Mouse (Mus musculus) thymus, adult 18-20 months (tissue): Measurements from ENCODE around the gene Pcca.

Source experiments
- DNase-seq, 2 experiments: peaks; one replicate each; pipeline ENCODE4 v3.0.0; 2022; ENCODE audit warnings: mixed read lengths in 2 of 2

Pcca gene

DNA sequence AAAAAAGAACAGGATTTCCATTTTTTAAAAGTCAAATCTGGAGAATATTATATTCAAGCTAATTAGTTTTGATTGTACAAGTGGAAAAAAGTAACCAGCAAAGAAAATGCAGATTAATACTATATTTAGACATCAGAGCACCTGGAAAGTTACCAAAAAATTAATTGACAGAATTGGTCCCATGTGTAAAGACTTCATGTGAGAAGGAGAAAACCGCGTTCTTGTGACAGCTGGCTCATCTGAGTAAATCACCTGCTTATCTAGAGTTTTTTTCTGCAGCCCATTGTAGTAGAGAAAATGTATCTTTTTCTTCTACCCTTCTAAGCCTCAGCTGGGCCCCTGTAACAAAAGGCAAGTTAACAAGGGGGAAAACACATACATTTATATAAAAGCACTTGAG lies 219.2 kb downstream of the Pcca start:
- no peak for DNase-seq

DNA sequence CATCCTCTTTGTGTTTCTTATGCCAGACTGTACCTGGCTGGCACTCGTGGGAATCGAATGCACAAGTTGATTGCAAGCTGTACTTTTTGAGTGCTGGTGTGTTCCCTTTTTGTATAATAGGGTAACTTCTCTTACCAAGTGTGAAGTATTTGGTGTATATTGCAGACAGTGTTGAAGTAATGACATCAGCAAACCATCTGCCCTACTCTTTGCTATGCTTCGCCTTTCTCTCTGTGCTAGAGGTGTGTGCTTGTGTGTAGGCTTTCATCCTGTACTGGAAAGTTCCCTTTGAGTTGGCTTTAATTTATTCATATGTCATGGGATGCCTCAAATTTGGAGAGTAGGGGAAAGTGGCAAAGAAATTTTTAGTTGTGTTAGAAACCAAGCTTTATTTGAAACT lies 220.2 kb downstream of the Pcca start:
- no peak for DNase-seq

DNA sequence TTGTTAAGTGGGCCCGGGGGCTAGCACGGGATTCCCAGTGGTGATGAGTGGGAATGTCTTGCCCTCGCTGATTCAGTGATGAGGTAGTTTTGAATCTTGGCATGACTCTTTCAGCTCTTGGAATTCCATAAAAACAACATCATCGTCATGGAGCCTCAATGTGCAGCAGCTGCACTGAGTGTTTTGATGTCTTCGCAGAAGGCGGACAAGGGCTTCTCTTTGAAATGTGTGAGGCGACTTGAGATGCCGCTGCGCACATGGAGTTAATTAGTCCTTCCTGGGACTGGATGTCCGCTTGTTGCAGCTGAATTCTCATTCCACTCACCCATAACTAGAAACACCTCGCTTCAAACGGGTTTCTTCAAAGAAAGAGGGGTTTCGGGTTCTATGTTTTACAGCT lies 221.4 kb downstream of the Pcca start:
- DNase-seq, result no peak

DNA sequence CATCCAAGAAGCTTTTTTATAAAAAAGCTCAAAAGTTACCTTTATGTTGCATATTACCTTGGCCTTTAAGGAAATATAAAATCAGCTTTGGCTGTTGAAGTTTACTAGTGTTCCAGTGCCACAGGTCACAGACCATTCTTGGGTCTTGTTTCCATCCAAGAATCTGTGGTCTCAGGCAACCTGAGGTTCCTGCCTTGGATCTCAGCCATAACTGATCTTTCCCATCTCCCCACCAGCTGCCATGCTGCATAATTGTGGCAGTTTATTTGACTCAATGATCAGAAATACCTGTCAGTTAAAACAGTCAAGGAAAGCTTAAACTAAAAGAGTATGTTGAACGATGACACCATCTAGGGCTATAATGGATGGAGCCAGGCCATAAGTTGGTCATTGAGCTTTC lies 222.5 kb downstream of the Pcca start:
- no peak for DNase-seq

DNA sequence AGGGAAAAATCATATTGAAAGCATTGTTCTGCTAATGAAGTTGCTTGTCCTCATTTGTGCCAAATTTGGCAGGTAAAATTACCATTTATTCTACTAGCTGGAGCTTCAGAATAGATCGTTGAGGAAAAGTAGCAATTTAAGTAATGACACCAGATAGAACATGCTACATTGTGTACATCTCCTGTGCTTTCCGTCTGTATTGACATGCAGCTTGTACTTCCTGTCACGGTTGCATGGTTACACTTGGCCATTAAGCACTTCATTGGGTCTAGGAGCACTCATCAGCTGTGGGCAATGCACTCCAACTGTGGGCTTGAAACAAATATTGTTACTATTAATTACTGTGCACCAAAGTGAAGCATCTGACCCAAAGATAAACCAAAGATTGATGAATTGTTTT lies 225.8 kb downstream of the Pcca start:
- no peak for DNase-seq

DNA sequence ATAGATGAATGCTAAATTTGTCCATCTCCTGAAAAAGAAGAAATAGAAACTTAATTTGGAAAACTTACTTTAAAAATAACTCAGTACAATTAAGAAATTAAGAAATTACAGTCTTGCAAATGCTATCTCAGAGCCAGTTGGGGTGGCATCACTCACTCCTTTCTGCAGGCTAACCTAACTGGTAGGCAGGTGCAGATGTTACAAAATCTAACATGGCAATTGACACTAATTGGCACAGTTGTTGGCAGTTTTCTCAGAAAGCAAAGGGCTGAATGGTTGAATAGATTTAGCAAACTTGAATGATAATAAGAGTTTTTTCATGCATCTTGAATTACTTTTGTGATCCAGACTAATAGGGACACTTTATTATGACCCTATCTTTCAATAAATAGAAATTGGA lies 226.7 kb downstream of the Pcca start:
- no peak for DNase-seq

DNA sequence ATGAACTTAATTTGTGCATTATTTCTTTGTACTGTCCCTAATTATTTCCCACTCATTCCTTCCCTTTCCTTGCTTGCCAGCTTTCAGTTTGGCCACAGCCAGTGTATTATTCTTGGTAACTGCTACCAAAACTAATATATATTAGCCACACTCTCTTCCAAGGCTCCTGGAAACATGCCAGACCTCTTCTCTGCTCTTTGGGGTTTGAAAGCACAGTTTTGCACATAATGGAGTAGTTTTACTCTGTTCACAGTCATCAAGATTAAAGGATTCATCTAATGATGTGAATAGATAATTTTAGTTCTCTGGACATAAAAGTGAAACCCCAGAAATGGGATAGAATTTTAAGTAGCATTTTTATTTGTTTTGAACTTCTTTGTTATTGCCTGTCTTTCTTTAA lies 228.5 kb downstream of the Pcca start:
- no peak for DNase-seq

DNA sequence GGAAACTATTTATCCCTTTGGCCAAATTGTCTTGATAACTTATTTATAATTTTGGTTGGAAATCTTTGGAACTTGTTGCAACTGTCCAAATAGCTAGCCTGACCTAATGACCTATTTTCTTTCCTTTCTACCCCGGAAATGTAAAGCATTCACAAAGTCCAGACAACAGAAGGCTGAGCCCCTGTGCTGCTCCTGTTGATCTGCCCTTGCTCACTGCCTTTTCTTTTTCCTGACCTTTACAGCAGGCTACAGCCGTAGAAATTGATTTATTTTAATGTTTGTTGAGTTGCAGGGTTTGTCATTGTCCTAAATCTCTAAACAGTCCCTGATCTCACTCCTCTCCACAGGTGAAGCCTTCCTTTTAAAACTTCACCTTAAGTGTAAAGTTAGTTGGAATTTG lies 231.8 kb downstream of the Pcca start:
- DNase-seq, result no peak

DNA sequence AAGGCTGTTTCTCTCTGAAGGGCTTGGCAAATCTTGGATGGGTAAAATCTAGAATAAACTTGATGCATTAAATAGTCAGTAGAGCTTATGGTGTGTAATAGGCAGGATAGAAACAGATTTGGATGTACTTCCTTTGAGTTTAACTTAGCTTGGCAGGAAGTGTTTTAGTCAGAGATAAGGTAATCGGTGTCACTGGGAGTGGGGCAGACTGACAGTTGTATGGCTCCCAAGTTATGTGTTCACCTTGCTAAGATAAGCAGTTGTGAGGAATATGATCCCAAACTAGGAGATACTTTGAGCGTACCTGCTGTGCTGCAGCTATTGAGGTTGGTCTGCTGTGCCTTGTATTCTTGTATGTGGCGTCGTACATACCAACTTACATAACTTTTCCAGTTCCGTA lies 232.3 kb downstream of the Pcca start:
- DNase-seq, result no peak

DNA sequence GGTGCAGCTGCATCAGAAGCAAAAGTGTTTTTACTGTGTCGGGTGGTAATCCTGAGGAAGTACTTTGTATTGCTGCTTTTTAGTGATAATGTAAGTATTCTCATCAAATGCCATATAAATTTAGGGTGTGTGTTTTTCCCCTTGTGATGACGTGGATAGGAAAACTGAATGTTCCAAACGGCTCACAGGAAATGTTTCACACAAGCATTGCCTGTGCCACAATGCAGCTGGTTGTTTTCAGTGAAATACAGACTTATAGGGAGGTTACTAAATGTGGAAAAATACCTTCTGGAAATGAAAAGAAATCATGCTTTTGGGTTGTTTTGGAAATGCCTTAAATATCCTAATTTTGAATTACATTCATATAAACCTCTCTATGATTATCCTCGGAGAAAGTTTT lies 250.6 kb downstream of the Pcca start:
- no peak for DNase-seq

DNA sequence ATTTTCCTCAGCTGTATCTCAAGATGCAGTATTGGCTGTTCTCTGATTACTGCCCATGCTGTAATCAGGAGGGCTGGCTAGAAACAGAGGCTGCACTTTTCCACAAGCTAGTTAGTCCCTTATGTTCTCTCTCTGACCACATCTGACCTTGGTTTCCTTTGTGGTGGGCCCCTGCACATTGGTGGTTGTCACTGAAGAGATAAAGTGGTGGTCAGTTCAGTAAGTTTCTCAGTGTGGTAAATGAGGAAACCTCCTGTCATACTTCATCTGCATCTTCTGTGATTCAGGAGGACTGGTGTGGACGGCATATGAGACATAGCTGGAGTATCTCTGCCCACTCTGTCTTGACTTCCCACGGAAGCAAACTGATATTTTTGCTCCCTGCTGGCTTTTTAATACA lies 254.1 kb downstream of the Pcca start:
- DNase-seq, result no peak

DNA sequence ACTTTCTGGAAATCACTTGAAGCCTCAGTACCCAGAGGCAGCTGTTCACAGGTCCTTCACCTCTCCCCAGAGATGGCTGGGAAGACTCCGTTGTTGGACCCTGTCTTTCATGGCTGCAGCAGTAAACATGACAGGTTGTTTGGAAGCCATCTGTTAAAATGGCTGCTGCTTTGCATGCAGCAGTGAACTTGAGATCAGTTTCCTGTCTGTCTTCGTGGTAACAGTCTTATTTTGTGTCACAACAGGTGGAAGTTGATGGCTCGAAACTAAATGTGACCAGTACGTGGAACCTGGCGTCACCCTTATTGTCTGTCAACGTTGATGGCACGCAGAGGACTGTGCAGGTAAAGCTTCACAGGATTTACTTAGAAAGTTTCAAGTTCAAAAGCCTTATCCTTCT lies 256.0 kb downstream of the Pcca start:
- no peak for DNase-seq

DNA sequence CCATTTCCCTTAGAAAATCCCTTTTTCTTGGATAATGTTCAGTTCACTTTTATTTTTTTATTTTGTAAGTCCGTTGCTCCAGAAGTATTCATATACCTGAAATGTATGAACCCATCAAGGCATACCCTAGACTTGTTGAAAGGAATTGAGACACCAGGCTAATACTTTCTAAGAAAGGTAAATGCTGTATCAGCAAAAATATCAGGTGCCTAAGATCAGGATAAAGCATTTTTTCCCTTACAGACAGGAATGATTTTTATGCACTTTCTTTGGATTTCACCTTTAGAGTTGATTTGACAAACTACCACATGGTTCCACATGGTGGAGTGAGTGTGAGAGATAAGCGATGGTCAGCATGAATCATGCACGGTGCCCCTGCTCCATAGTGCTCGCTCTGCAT lies 259.2 kb downstream of the Pcca start:
- no peak for DNase-seq

DNA sequence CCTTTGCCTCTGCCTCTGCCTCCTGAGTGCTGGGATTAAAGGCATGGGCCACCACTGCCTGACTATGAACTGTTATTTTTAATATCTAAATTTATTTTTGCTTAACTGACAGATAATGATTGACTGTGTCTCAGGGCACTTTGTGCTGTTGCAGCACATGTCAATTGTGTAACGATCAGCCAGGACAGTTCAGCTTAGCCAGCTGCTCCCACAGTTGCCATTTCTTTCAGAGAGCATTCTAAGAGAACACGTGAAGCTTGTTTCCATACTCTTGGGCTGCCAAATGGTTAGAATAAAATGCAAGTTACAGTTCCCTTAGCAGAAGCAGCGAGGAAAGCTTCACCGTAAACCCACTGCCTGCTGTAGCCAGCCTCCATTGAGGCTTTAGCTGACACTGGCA lies 266.2 kb downstream of the Pcca start:
- DNase-seq, result no peak

DNA sequence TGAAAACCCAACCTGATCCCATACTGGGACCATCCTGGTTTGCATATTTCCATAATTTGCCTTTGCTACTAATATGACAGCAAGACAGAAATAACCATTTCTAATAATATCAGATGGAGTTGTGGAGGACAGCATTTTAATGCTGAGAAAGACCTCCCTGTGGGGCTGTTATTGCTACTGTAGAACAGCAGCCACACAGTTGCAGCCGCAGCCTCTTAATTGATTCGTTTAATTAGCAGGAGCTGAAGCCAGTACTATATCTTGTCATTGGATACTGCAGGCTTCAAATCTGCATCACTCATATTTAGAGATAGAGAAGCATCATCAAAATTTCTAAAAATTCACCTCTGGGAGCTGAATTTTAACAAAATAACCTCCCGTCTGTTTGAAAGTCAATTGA lies 286.9 kb downstream of the Pcca start:
- DNase-seq, result no peak

DNA sequence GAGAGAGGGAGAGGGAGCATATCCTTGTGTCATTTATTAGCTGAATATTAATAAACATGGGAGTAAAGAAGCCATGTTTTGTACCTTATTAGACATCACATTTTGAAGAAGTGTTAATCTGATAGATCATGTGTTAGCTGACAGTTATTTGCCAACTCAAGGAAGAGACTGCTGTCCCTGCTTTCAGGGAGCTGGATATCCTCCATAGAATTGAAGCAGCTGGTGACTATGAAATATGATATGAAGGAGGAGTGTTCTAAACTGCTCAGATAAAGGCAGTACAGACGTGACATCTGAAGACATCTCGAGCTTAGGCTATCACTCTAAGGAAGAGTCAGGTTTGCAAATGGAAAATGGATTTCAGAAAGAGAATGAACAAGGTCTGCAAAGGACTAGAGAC lies 289.7 kb downstream of the Pcca start:
- DNase-seq, result no peak

DNA sequence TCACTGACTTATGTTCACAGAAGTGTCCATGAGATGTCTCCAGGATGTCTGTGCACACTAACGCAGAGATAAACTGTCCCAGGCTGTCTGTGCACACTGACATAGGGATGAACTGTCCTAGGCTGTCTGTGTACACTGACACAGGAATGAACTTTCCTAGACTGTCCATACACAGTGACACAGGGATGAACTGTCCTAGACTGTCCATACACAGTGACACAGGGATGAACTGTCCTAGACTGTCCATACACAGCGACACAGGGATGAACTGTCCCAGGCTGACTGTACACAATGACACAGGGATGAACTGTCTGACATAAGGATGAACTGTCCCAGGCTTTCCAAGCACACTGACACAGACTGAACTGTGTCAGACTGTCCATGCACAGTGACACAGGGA lies 291.3 kb downstream of the Pcca start:
- DNase-seq, result no peak

DNA sequence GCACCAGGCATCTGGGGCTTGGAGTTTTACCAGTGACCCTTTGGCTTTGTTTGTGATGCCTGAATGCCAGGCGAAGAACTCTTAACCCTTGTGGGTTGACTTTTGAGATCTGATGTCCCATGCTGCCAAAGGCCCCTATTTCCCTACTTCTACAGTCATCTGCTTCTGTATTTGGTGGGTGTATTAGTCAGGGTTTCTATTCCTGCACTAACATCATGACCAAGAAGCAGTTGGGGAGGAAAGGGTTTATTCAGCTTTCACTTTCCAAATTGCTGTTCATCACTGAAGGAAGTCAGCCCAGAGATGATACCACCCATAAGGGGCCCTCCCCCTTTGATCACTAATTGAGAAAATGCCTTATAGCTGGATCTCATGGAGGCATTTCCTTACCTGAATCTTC lies 296.3 kb downstream of the Pcca start:
- DNase-seq, result no peak

DNA sequence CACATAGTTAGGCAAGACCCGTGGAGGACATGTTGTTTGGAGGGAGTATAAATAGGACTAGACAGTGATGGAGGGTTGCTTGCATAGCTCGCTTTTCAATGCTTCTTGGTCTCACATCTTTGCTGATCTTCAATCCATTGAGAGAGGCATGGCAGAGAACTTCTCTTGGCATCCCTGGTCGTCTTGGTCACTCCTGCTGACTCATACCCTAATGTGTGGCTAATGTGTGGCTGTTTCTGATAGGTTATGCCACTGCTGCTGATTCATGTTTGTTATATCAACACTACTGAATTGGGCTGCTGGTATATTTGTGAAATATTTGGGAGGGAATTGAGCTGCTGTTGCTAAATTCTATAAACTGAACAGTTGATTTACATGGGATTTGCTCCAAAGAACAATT lies 299.5 kb downstream of the Pcca start:
- DNase-seq, result no peak

DNA sequence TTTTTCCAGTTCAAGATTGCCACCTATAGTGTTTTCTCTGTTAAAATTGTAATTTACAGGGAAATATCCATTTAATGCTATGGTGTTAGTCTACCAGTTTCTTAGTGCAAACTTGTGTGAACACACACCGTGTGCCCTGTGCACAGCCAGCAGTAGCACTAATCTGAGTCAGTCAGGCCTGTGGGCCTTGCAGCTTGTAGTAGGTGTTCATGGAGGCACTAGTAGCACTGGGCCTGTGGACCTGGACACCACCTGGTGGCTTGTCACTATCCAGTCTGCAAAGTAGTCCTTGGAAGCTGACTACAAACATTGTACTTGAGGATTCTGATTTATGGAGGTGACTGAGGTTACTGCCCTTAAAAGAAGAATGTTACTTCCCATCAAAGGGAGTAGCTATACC lies 300.6 kb downstream of the Pcca start:
- no peak for DNase-seq

DNA sequence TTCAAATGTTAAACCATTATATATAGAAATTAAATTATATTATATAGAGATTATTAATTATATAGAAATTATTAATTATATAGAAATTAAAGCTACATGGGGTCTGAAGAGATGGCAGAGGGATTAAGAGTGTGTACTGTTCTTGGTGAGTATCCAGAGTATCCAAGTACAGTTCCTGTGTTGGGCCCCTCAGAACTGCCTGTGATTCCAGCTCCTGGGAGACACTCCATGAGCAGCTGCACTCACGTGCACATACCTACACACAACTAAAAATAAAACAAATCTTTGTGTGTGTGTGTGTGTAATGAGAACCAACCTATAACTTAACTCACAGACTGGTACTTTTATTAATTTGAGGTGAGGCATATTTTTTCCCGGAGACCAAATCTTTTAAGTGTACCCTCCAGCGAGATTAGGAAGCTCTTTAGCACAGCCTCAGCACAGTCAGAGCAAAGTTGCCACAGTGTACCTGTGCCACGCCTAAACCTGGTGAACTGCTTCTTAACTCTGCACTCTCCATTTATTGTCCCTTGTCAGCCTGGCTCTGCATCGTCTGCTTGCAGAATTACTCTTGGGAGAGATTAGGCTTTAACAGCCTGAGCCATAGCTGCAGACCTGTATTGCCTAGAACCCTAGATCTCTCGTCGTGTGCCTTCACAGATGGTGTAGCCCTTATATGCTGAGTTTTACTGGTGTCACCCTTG lies 301.5 kb downstream of the Pcca start:
- no peak for DNase-seq

DNA sequence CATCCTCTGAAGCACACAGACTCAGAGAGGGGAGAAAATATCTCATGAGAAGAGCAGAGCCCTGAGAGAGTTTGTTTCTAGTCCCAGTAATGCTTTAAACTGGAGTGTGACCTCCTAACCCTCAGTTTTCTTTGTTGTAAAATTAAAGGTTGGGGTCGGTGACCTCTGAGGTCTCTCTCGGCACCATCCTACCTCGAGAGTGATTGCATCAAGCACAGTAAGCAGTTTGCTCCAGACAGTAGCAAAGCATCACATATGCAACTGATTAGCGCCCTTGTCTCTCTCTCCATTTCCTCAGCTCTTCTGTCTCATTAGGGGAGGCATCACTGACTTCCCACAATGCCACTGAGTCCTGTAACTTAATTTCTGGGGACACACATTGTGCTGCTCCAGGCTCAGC lies 302.1 kb downstream of the Pcca start:
- no peak for DNase-seq

DNA sequence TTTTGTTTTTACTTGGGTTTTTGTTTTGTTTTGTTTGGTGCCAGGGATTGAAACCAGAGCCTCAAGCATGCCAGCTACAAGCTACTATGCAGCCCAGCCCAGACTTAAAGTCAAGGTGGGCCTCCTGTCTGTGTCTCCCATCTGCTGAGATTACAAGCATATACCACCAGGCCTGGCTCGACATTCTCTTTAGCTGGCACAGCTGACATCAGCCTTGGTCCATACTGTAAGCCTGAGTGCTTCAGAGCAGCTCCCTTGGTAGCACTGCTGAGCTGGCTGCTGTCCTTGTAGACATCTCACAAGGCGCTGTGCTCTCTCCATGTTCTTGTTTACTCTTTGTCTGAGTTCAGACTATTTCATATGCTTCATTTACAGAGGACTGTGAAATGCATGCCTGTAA lies 302.9 kb downstream of the Pcca start:
- DNase-seq, result no peak

DNA sequence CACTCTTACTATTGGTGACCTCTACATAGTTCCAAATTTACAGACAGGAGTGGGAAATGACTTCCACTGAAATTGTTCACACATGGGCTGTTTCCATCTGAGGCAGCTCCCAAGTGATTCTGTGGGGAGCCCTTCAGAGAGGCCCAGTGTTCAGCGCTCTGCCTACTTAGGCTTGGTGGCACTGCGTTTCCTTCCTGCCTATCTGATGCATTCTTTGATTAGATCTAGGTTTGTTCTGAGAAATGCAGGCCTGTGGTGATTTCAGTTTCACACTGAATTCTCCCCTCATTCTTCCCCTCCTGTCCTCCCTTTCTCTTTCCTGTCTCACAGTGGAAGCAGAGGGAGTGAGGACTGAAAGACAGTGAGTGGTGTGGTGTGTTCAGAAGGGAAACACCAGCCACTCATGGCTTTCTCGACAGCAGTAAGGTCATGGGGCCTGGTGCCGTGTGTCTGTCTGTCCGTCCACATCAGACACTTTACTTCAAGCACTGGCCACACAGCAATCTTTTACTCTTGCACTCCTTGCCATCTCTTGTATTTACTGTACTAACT lies 318.5 kb downstream of the Pcca start:
- peak in 1 of 2 experiments; percentile 6 for DNase-seq

DNA sequence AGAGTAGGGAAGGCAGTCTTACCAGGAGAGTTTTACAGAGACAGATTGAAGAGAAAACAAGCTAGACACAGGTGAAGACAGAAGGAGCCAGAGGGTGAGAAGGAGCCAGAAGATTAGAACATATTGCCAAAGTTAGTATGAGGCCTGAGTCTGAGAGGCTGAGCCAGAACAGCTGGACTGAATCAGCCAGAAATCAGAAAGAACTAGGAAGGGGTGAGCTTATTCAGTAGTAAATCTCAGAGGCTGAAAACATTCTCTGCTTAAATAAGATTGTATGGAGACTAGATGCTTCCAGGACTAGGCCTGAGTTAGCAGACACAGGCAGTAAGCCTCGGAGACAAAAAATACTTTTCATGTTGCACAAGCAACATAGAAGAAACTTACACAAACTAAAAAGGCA lies 325.7 kb downstream of the Pcca start:
- DNase-seq, result no peak
